Mouse (Mus musculus) hindbrain, embryonic 15.5 days (tissue): ENCODE results near the gene B3gnt6. TPM values are rescaled to one million over a fixed set of nuclear protein-coding genes. Genes with fewer than 3 reads are reported as not detected.
"Not testable (repeated sequence)": the region's sequence is repeated elsewhere in the genome, so short reads cannot be mapped to it uniquely, and the experiment has no call there.

Experiments used
- ATAC-seq: fragments of 200-750 bp; cut with Nextera tagmentation; 2 replicates; pipeline ENCODE4 v1.8.0; 2017; ENCODE audit warnings: low read depth, moderate number of reproducible peaks, moderate TSS enrichment; ENCODE audit not compliant: low FRiP score
- H3K27ac ChIP-seq: fragments of 300-500 bp; sonication (generic); replicated peaks from 2 replicates; pipeline ENCODE4 v1.5.1; 2015; ENCODE audit warnings: mild to moderate bottlenecking, inconsistent platforms
- H3K27me3 ChIP-seq: fragments of 300-500 bp; sonication (generic); 2 replicates; pipeline ENCODE4 v1.6.1; 2015; ENCODE audit warnings: control low read depth, inconsistent platforms
- H3K36me3 ChIP-seq: fragments of 300-500 bp; sonication (generic); 2 replicates; pipeline ENCODE4 v1.6.1; 2015; ENCODE audit warnings: control low read depth, inconsistent platforms
- H3K4me1 ChIP-seq: fragments of 300-500 bp; sonication (generic); replicated peaks from 2 replicates; pipeline ENCODE4 v1.6.1; 2015; ENCODE audit warnings: control low read depth, inconsistent platforms
- H3K4me2 ChIP-seq: fragments of 300-500 bp; sonication (generic); 2 replicates; pipeline ENCODE4 v1.6.1; 2015; ENCODE audit warnings: moderate library complexity, mild to moderate bottlenecking, inconsistent platforms
- H3K4me3 ChIP-seq: fragments of 300-500 bp; sonication (generic); 2 replicates; pipeline ENCODE4 v1.5.1; 2015; ENCODE audit warnings: mild to moderate bottlenecking, inconsistent platforms
- H3K9ac ChIP-seq: fragments of 300-500 bp; sonication (generic); 2 replicates; pipeline ENCODE4 v1.6.1; 2015; ENCODE audit warnings: inconsistent platforms
- H3K9me3 ChIP-seq: fragments of 300-500 bp; sonication (generic); 2 replicates; pipeline ENCODE4 v1.6.1; 2016; ENCODE audit warnings: control low read depth, inconsistent platforms
- WGBS: fragments of 180-500 bp; shearing (Covaris S2); methylation state at CpG from one replicate; pipeline ENCODE4 v1.1.7; 2015; 5-methylcytosine and 5-hydroxymethylcytosine counted together
- polyA plus RNA-seq: library from polyadenylated mRNA; unstranded; fragments of >200 nt; fragmentation: Nextera tagmentation; extraction: Ambion mirVana; gene quantifications from 2 replicates; pipeline ENCODE4 v1.2.1, GENCODE M21; 2015

Gene B3gnt6
- polyA plus RNA-seq, 1 experiment from 2014 or later: 0.45 TPM

DNA sequence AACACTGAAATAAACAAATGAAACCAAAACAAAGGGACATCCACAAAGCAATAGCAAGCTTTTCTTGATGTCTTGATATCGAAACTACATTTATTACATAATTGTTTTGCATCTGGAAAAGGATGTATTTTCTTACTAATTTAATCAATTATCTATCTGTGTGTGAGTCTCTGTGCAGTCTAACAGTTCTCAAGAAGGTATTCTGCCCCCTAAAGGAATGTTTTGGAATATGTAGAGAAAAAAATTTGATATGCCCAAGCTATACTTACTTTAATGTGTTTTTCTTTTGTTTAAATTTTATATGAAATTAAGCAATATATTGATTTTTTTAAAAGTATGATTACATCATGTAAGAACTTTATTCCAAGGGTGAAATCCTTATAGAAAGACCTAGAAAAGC is 8.7 kb downstream of the B3gnt6 start:
- ATAC-seq: no peak
- no peak overlapping the region for H3K4me3 ChIP-seq
- no peak overlapping the region for H3K27ac ChIP-seq
- H3K4me2 ChIP-seq: no peak overlapping the region
- peaks cover 18% of the 10 kb centered on the region for H3K4me1 ChIP-seq
- peaks cover 32% of the 10 kb centered on the region for H3K27me3 ChIP-seq
- H3K9me3 ChIP-seq: no peaks in the 10 kb centered on the region
- WGBS: 90% methylated on average over 1 of the region's 1 CpGs
- no peaks in the 10 kb centered on the region for H3K36me3 ChIP-seq
- no peak overlapping the region for H3K9ac ChIP-seq

- no peak overlapping the region for H3K4me2 ChIP-seq
- H3K27ac ChIP-seq: no peak overlapping the region
- peaks cover 26% of the 10 kb centered on the region for H3K27me3 ChIP-seq
- WGBS: 49% methylated on average over 3 of the region's 3 CpGs
- no peaks in the 10 kb centered on the region for H3K9me3 ChIP-seq
- ATAC-seq: no peak
- peaks cover 26% of the 10 kb centered on the region for H3K4me1 ChIP-seq
- H3K9ac ChIP-seq: no peak overlapping the region
- H3K4me3 ChIP-seq: no peak overlapping the region
- no peaks in the 10 kb centered on the region for H3K36me3 ChIP-seq
Observed at GRCm38 (mm10) chr7:98189745-98190144, 9.5 kb downstream of the B3gnt6 start.

- 97% methylated on average over 2 of the region's 2 CpGs for WGBS
- no peaks in the 10 kb centered on the region for H3K9me3 ChIP-seq
- H3K27me3 ChIP-seq: peaks cover 26% of the 10 kb centered on the region
- peaks cover 17% of the 10 kb centered on the region for H3K4me1 ChIP-seq
- no peak overlapping the region for H3K27ac ChIP-seq
- no peak for ATAC-seq
- H3K36me3 ChIP-seq: no peaks in the 10 kb centered on the region
- no peak overlapping the region for H3K9ac ChIP-seq
- no peak overlapping the region for H3K4me2 ChIP-seq
- no peak overlapping the region for H3K4me3 ChIP-seq
Observed at GRCm38 (mm10) chr7:98188680-98189079, 10.6 kb downstream of the B3gnt6 start.

- Histone ChIP-seq H3K9ac (no peak overlapping the region), H3K27ac (no peak overlapping the region), H3K4me1 (peaks cover 13% of the 10 kb centered on the region), H3K36me3 (no peaks in the 10 kb centered on the region), H3K9me3 (no peaks in the 10 kb centered on the region), H3K27me3 (peaks cover 25% of the 10 kb centered on the region), H3K4me3 (no peak overlapping the region), H3K4me2 (no peak overlapping the region)
- no peak for ATAC-seq
- 94% methylated on average over 2 of the region's 2 CpGs for WGBS
Observed at GRCm38 (mm10) chr7:98188238-98188637, 11.0 kb downstream of the B3gnt6 start.

GRCm38 (mm10) chr7:98187332-98187731 is 11.9 kb downstream of the B3gnt6 start:
- H3K36me3 ChIP-seq, H3K4me1 ChIP-seq, H3K9me3 ChIP-seq, H3K4me3 ChIP-seq, ATAC-seq, H3K9ac ChIP-seq, H3K4me2 ChIP-seq: not testable (repeated sequence)
- WGBS: 57% methylated on average over 3 of the region's 3 CpGs
- 0 out of 2 replicates have a peak overlapping the region, but pooled peaks have one; percentile 31 for H3K27ac ChIP-seq
- peaks cover 16% of the 10 kb centered on the region for H3K27me3 ChIP-seq

DNA sequence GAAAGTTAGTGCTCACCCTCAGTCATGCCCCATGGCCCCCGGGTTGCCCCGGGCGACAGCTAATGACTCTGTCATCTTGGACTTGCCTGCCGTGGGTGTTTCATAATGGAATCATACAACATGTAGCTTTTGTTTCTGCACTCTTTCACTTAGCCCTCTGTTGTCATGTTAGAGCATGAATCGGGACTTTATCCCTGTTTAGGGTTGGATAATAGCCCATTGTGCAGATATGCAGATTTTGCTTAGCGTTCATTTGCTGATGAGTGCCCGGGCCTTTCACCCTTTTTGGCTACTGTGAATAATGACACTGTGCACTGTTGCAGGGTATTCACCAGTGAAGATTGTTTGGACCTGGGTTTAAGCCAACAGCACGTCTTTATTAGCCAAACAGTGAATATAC is 12.6 kb downstream of the B3gnt6 start:
- Histone ChIP-seq H3K4me1 (peaks cover 8% of the 10 kb centered on the region), H3K4me3 (no peak overlapping the region), H3K4me2 (no peak overlapping the region), H3K36me3 (no peaks in the 10 kb centered on the region), H3K9me3 (no peaks in the 10 kb centered on the region), H3K9ac (no peak overlapping the region), H3K27me3 (peaks cover 9% of the 10 kb centered on the region; the same call in 1 of the 2 replicates), H3K27ac (peak overlapping the region; percentile 46; the same call in 1 of the 2 replicates)
- peak; percentile 77 for ATAC-seq
- WGBS: 18% methylated on average over 8 of the region's 8 CpGs

GRCm38 (mm10) chr7:98185326-98185725 is 14.0 kb downstream of the B3gnt6 start:
- no peak overlapping the region for H3K9ac ChIP-seq
- no peak overlapping the region for H3K4me2 ChIP-seq
- H3K27ac ChIP-seq: peak overlapping the region; percentile 78
- ATAC-seq: 0 out of 2 replicates have a peak, but pooled peaks have one; percentile 19
- H3K4me1 ChIP-seq: peaks cover 8% of the 10 kb centered on the region
- no peaks in the 10 kb centered on the region for H3K9me3 ChIP-seq
- no peak overlapping the region for H3K4me3 ChIP-seq
- 38% methylated on average over 6 of the region's 6 CpGs for whole genome bisulfite sequencing
- no peaks in the 10 kb centered on the region for H3K36me3 ChIP-seq
- no peaks in the 10 kb centered on the region for H3K27me3 ChIP-seq

GRCm38 (mm10) chr7:98178560-98179231 is 20.6 kb downstream of the B3gnt6 start:
- 88% methylated on average over 5 of the region's 5 CpGs for WGBS
- Histone ChIP-seq H3K4me3 (peak overlapping the region; percentile 82), H3K27me3 (no peaks in the 10 kb centered on the region), H3K4me2 (peak overlapping the region; percentile 79), H3K27ac (peak overlapping the region; percentile 23; the same call in 1 of the 2 replicates), H3K36me3 (no peaks in the 10 kb centered on the region), H3K9me3 (no peaks in the 10 kb centered on the region), H3K4me1 (peaks cover 25% of the 10 kb centered on the region), H3K9ac (peak overlapping the region; percentile 76)
- peak; percentile 20; the same call in 1 of the 2 replicates for ATAC-seq

GRCm38 (mm10) chr7:98177929-98178559 is 21.2 kb downstream of the B3gnt6 start, which contains the start of gene Capn5:
TSS of gene Capn5 (minus strand) at chr7:98178274.
- Histone ChIP-seq H3K4me1 (peaks cover 25% of the 10 kb centered on the region), H3K9ac (peak within 1 kb of the TSS; percentile 76), H3K4me3 (peak within 1 kb of the TSS; percentile 82), H3K9me3 (no peaks in the 10 kb centered on the region), H3K4me2 (peak within 1 kb of the TSS; percentile 79), H3K36me3 (no peaks in the 10 kb centered on the region), H3K27ac (peak within 1 kb of the TSS; percentile 70), H3K27me3 (no peaks in the 10 kb centered on the region)
- ATAC-seq: peak; percentile 90
- 2% methylated on average over 41 of the region's 44 CpGs for WGBS

GRCm38 (mm10) chr7:98177566-98177928 is 21.7 kb downstream of the B3gnt6 start:
- peaks cover 25% of the 10 kb centered on the region for H3K4me1 ChIP-seq
- no peaks in the 10 kb centered on the region for H3K27me3 ChIP-seq
- H3K36me3 ChIP-seq: no peaks in the 10 kb centered on the region
- H3K27ac ChIP-seq: peak overlapping the region; percentile 70
- WGBS: 5% methylated on average over 9 of the region's 9 CpGs
- H3K4me2 ChIP-seq: peak overlapping the region; percentile 79
- no peaks in the 10 kb centered on the region for H3K9me3 ChIP-seq
- ATAC-seq: no peak; the same call in 1 of the 2 replicates
- H3K9ac ChIP-seq: peak overlapping the region; percentile 76
- peak overlapping the region; percentile 82 for H3K4me3 ChIP-seq

- peak; percentile 12; the same call in 1 of the 2 replicates for ATAC-seq
Observed at GRCm38 (mm10) chr7:98177071-98177485, 22.2 kb downstream of the B3gnt6 start.

DNA sequence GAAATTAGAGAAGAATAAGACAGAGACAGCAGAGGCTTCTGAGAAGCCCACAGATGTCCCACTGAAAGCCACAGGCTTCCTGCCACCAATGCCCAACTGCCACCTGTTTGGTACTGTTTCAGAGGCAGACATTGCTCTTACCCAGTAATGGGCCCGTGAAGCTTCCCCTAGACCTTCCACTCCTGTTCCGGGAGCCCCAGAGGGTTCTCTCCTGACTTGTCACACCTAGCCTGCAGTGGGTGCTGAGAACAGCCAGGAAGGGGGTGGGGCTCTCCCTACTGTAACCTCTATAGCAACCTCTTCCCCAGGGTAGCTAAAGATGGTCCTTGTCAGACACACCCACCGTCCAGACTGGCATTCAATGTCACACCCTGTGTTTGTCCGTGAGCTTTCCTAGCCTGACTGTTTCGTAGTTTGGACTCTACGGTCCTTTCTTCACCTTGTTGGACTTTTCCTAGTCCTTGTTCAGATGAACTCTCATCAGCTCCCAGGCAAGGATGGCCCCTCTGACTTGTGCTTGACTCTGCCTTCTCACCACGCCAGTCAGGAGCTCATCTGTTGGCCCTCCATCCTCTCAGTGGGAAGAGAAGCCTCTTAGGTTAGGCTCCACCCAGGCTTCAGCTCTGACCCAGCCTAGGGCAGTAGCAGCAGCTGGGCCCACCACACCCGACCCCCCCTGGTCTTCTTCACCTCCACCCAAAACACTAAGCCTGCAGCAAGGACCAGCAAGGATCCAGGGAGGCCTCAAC is 22.8 kb downstream of the B3gnt6 start:
- 75% methylated on average over 8 of the region's 8 CpGs for WGBS

More at GRCm38 (mm10) chr7:98177071-98177485, 22.2 kb downstream of the B3gnt6 start:
- Histone ChIP-seq H3K27ac (no peak overlapping the region), H3K36me3 (no peaks in the 10 kb centered on the region), H3K4me3 (peak overlapping the region; percentile 82), H3K4me1 (peaks cover 25% of the 10 kb centered on the region), H3K4me2 (peak overlapping the region; percentile 79), H3K9me3 (no peaks in the 10 kb centered on the region), H3K9ac (peak overlapping the region; percentile 76; the same call in 1 of the 2 replicates), H3K27me3 (no peaks in the 10 kb centered on the region)
- WGBS: 44% methylated on average over 2 of the region's 2 CpGs

More for the DNA sequence above, 22.8 kb downstream of the B3gnt6 start:
- ATAC-seq: no peak
- no peaks in the 10 kb centered on the region for H3K36me3 ChIP-seq
- H3K9me3 ChIP-seq: no peaks in the 10 kb centered on the region
- H3K27me3 ChIP-seq: no peaks in the 10 kb centered on the region
- H3K27ac ChIP-seq: no peak overlapping the region
- H3K4me3 ChIP-seq: peak overlapping the region; percentile 82
- H3K4me1 ChIP-seq: peaks cover 25% of the 10 kb centered on the region
- H3K4me2 ChIP-seq: peak overlapping the region; percentile 79
- no peak overlapping the region for H3K9ac ChIP-seq
